Mouse (Mus musculus) neural tube, embryonic 14.5 days (tissue): ENCODE results near the gene Gm13040. TPM values are rescaled to one million over a fixed set of nuclear protein-coding genes. Genes with fewer than 3 reads are reported as not detected.
"Not testable (repeated sequence)": the region's sequence is repeated elsewhere in the genome, so short reads cannot be mapped to it uniquely, and the experiment has no call there.

ENCODE experiments used
- ATAC-seq: fragments of 200-750 bp; cut with Nextera tagmentation; 2 replicates; pipeline ENCODE4 v1.8.0; 2017; ENCODE audit warnings: low read depth, mild to moderate bottlenecking, moderate TSS enrichment, moderate library complexity
- H3K27ac ChIP-seq: fragments of 300-500 bp; sonication (generic); 2 replicates; pipeline ENCODE4 v1.5.1; 2014; ENCODE audit warnings: low read depth, mild to moderate bottlenecking, control low read depth, low read length, moderate library complexity, mixed read lengths
- H3K27me3 ChIP-seq: fragments of 300-500 bp; sonication (generic); 2 replicates; pipeline ENCODE4 v1.6.1; 2014; ENCODE audit warnings: low read length; ENCODE audit not compliant: control insufficient read depth, insufficient read depth
- H3K36me3 ChIP-seq: fragments of 300-500 bp; sonication (generic); 2 replicates; pipeline ENCODE4 v1.6.1; 2014; ENCODE audit warnings: low read length, mixed read lengths; ENCODE audit not compliant: control insufficient read depth, insufficient read depth
- H3K4me1 ChIP-seq: fragments of 300-500 bp; sonication (generic); 2 replicates; pipeline ENCODE4 v1.6.1; 2014; ENCODE audit warnings: low read length; ENCODE audit not compliant: control insufficient read depth, insufficient read depth
- H3K4me2 ChIP-seq: fragments of 300-500 bp; sonication (generic); 2 replicates; pipeline ENCODE4 v1.6.1; 2014; ENCODE audit warnings: mild to moderate bottlenecking, low read depth, low read length, control low read depth
- H3K4me3 ChIP-seq: fragments of 300-500 bp; sonication (generic); 2 replicates; pipeline ENCODE4 v1.5.1; 2014; ENCODE audit warnings: low read depth, low read length, control low read depth, mixed read lengths
- H3K9ac ChIP-seq: fragments of 300-500 bp; sonication (generic); replicated peaks from 2 replicates; pipeline ENCODE4 v1.6.1; 2014; ENCODE audit warnings: low read depth, mild to moderate bottlenecking, control low read depth, low read length, mixed read lengths
- H3K9me3 ChIP-seq: fragments of 300-500 bp; sonication (generic); 2 replicates; pipeline ENCODE4 v1.6.1; 2016; ENCODE audit warnings: low read length; ENCODE audit not compliant: control insufficient read depth
- WGBS: fragments of 180-500 bp; shearing (Covaris S2); extraction: QIAGEN DNeasy Blood & Tissue Kit; methylation state at CpG from one replicate; pipeline ENCODE4 v1.1.7; 2014; 5-methylcytosine and 5-hydroxymethylcytosine counted together
- polyA plus RNA-seq: library from polyadenylated mRNA; unstranded; fragments of >200 nt; fragmentation: Nextera tagmentation; extraction: Ambion mirVana; gene quantifications from 2 replicates; pipeline ENCODE4 v1.2.1, GENCODE M21; 2014

Gene Gm13040
- polyA plus RNA-seq: not detected in 2 replicates

DNA sequence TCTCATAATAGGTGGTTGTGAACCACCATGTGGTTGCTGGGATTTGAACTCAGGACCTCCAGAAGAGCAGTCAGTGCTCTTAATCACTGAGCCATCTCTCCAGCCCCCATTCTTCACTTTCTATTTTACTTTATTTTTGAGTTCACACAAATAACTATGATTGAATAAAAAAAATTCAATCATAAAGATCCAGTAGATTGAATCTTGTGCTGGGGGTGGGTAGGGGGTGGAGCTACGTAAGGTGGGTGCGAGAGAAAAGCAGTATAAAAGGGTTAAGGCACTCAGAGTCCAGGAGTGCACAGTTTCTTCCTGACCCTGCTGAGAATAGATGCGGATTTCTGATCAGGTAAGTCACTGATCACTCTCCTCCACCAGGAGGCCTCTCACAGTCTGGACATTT is at the start of gene Gm13040:
Gene Gm13040, plus strand, starts transcription at position 301 of the 400 bp plus-strand sequence.
- not testable (repeated sequence) for H3K27ac ChIP-seq, H3K9me3 ChIP-seq, H3K9ac ChIP-seq, H3K4me2 ChIP-seq, H3K36me3 ChIP-seq, H3K4me3 ChIP-seq, H3K27me3 ChIP-seq, H3K4me1 ChIP-seq, ATAC-seq
- whole genome bisulfite sequencing: no CpG with 5 or more reads among the region's 3 CpGs

DNA sequence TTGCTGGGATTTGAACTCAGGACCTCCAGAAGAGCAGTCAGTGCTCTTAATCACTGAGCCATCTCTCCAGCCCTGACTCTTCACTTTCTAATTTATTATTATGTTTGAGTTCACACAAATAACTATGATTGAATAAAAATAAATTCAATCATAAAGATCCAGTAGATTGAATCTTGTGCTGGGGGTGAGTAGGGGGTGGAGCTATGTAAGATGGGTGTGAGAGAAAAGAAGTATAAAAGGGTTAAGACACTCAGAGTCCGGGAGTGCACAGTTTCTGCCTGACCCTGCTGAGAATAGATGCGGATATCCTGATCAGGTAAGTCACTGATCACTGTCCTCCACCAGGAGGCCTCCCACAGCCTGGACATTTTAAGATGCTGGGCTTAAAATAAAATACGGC is 24.7 kb upstream of the Gm13040 start, which contains the start of gene Gm13043:
Gene Gm13043, plus strand, starts transcription at position 301 of the 400 bp plus-strand sequence.
- no peak within 1 kb of the TSS for H3K9ac ChIP-seq
- no peaks in the 10 kb centered on the region for H3K4me1 ChIP-seq
- H3K27me3 ChIP-seq: no peaks in the 10 kb centered on the region
- H3K4me2 ChIP-seq: no peak within 1 kb of the TSS
- H3K36me3 ChIP-seq: no peaks in the 10 kb centered on the region
- H3K4me3 ChIP-seq: no peak within 1 kb of the TSS
- no peaks in the 10 kb centered on the region for H3K9me3 ChIP-seq
- WGBS: 91% methylated on average over 3 of the region's 3 CpGs
- no peak within 1 kb of the TSS for H3K27ac ChIP-seq
- ATAC-seq: no peak

- not testable (repeated sequence) for H3K4me3 ChIP-seq, ATAC-seq, H3K9me3 ChIP-seq, H3K27me3 ChIP-seq, H3K4me1 ChIP-seq, H3K9ac ChIP-seq, H3K27ac ChIP-seq, H3K4me2 ChIP-seq, H3K36me3 ChIP-seq
- WGBS: no CpG with 5 or more reads among the region's 3 CpGs
Observed at GRCm38 (mm10) chr4:143551400-143551799, 15.6 kb downstream of the Gm13040 start, which contains the start of the genes BC080695 and Gm13057. Gene BC080695, plus strand, starts transcription at chr4:143551700. Gene Gm13057, plus strand, starts transcription at chr4:143551709.

Other genes with a start within 250 kb of the Gm13040 start
- 25.6 and 40.5 TPM in 2 replicates for gene Pdpn, start 236.4 kb upstream of the Gm13040 start, polyA plus RNA-seq
- gene Lrrc38, start 186.2 kb upstream of the Gm13040 start, polyA plus RNA-seq: 0.26 and 0.31 TPM in 2 replicates
- gene Pramel1, start 141.5 kb upstream of the Gm13040 start, polyA plus RNA-seq: not detected in 2 replicates
- gene Pramef8, start 123.5 kb upstream of the Gm13040 start, polyA plus RNA-seq: 20.7 and 24.2 TPM in 2 replicates
- gene Oog4, start 85.6 kb upstream of the Gm13040 start, polyA plus RNA-seq: not detected in 2 replicates
- gene Gm13043, start 24.6 kb upstream of the Gm13040 start, polyA plus RNA-seq: not detected in 2 replicates
- gene BC080695, start 15.7 kb downstream of the Gm13040 start, polyA plus RNA-seq: not detected in 2 replicates
- not detected in 2 replicates for gene Gm13057, start 15.8 kb downstream of the Gm13040 start, polyA plus RNA-seq
- not detected in 2 replicates for gene Gm13083, start 79.0 kb downstream of the Gm13040 start, polyA plus RNA-seq
- gene Gm13088, start 121.3 kb downstream of the Gm13040 start, polyA plus RNA-seq: not detected in 2 replicates
- gene Gm13089, start 166.8 kb downstream of the Gm13040 start, polyA plus RNA-seq: not detected in 2 replicates
- gene Gm13078, start 183.5 kb downstream of the Gm13040 start, polyA plus RNA-seq: not detected in 2 replicates